Mouse (Mus musculus): Measurements from ENCODE around the gene 4931406P16Rik.

Gene 4931406P16Rik

GRCm38 (mm10) chr7:34242176-34242575 is 71.2 kb downstream of the 4931406P16Rik start:
- no peak for DNase-seq

DNA sequence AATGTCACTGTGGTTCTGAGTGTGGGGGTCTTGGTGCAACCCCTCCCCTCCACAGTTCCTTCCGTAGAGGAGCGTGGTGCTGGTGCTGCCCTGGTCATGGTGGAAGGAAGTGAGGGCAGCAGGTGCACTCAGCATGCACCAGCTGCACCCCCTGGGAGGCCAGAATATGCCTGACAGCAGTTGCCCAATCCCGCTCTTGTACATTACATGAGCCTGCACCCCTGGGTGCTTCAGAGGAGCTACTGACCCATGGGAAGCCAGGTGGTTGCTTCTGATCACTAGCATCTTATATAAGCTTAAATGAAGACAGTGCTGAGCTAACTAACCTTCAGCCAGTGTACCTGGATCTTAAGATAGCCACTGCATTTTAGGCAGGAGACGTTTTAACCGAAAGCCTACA is 75.3 kb downstream of the 4931406P16Rik start:
- DNase-seq = no peak

- DNase-seq = no peak
These were observed 77.7 kb downstream of the 4931406P16Rik start for GRCm38 (mm10) chr7:34235602-34236001.

DNA sequence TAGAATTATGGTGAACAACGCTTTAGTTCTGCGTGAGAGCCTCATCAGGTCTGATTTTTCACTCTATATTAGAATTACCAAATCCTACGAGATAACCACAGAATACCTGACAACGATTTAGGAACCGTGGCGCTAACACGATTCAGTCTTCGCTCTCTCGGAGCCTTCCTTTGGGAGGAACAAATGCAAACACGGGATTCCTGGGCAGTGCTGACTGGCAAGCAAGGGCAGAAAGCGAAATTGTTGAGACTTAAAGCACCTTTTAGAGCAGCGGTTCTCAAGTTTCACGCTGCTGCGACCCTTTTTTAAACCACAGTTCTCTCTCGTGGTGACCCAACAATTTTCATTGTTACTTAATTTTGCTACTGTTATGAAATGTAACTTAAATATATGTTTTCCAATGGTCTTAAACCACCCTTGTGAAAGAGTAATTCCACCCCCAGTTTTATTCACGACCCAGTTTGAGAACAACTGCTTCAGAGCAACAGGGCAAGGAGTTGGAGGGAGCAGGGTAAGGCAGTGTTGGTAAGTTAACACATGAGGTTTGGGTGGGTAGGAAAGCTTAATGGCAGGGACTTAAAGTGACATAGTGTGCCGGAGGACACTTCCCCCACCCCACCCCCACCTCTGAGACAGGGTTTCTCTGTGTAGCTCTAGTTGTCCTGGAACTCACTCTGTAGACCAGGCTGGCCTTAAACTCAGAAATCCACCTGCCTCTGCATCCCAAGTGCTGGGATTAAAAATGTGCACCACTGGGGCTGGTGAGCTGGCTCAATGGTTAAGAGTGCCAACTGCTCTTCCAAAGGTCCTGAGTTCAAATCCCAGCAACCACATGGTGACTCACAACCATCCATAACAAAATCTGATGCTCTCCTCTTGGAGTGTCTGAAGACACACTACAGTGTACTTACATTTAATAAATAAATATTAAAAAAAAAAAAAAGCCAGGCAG is 78.5 kb downstream of the 4931406P16Rik start:
- no peak for DNase-seq

GRCm38 (mm10) chr7:34233909-34234609 is 79.3 kb downstream of the 4931406P16Rik start:
- peak; percentile 100 for DNase-seq

DNA sequence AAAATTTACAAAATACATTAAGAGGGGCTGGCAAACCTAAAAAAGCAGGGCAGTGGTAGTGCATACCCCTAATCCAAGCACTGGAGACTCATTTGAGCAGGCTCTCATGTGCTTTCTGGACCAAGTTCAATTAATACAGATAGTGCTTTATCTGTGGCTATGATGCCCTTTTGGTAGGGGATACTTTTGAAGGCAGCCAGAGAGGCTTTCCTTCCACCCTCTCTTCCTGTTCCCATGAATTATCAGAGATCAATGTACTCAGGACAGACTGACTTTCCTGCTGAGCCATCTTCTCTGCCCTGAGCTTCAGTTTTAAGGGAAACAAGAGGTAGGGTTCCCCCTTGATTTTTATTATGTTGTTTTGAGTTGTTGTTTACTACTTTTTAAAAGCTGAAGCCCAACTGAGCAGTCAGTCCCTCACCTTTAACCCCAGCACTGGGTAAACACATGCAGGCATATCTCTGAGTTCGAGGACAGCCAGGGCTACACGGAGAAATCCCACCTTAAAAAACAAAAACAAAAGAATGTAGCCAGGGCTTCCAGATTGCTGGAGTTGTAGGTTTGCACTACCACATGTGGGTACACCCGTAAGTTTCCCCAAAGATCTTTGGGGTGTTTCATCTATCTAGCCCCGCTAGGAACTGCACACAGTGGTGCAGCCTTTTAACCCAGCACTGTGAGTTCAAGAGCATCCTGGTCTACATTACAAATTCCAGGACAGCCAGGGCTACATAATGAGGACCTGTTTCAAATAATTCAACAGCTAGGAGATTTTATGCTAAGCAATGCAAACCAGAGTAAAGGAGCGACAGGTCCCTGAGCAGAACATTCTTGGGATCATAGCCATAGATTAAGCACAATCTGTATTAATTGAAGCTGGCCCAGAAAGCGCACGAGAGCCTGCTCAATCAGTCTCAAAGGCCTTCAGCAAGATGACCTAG is 80.3 kb downstream of the 4931406P16Rik start:
- DNase-seq = no peak

- peak; percentile 80 to 84 for DNase-seq
These were observed 83.2 kb downstream of the 4931406P16Rik start, which contains the start of gene Gpi1 for GRCm38 (mm10) chr7:34230116-34230515. Gpi1 (minus strand) TSS chr7:34230336.

DNA sequence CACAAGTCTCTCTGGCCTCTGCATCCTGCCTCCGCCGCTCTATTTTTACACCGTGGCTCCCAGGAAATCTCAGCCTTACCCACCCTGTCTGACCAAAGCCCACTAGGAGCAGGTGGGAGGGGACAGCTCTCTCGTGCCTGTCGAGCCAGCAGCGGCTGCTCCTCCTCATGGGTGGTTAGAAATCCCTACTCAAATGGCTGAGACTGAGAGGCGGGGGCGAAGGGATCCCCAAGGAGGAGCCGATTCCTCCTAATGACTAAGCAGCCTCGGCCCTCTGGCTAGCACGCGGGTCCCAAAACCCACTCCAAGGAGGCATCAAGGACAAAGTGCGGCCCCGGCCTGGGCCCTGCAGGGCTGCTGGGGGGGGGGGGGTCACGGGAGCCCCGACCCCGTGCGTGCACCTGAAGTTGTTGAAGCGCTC is 83.7 kb downstream of the 4931406P16Rik start:
- DNase-seq = peak; percentile 40 to 57

GRCm38 (mm10) chr7:34229153-34229552 is 84.2 kb downstream of the 4931406P16Rik start:
- DNase-seq = no peak

DNA sequence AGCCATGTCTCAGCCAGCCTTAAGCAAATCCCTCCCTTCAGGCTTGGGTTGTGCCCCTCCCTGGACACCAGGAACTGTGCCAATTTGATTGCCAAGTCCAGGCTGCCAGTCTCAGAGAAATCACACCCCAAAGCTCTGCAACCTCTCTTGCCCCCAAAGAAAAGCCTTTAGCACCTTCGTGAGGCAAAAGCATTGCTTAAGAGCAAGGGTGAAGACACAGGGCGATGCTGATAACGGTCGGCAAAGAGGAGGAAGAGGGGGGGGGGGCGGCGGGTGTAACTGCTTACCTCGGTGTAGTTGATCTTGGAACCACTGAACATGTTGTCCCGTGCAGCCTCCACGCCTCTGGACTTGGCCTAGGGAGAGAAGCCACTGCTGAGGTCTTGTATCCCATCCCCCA is 84.7 kb downstream of the 4931406P16Rik start:
- DNase-seq = no peak

DNA sequence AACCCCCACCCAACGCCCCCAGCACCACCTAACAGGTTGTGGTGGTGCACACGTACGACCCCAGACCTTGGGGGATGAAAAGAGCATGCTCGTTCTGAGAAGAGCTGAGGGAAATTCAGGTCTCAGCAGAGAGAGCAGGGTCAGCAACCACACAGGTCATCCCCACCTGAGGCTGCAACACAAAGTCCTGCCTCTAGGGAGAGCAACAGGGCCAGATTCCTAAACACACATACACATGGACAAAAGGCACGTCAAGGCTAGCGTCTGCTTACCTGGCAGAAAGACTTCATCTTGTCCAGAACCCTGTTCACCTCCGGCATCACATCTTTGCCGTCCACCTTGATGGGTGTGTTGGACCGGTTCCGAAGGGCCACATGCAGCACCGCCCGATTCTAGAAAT is 86.5 kb downstream of the 4931406P16Rik start:
- no peak for DNase-seq

DNA sequence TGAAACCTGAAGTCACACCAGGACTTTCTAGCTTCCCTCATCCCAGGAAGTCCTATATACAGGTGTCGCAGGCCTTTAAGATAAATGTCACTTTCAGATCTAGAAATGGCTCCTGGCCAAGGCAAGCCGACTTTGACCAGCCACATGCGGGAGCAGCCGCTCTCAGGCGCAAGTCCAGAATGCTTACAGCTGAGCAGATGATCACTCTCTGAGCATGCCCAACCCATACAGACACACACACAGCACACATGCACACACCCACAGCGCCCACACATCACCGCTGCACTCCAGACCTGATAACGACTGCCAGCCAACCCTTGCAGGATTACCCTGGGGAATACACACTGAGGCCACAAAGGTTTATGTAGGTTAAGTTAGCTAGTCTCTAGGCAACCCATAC is 87.3 kb downstream of the 4931406P16Rik start:
- peak; percentile 29 to 35 for DNase-seq

DNA sequence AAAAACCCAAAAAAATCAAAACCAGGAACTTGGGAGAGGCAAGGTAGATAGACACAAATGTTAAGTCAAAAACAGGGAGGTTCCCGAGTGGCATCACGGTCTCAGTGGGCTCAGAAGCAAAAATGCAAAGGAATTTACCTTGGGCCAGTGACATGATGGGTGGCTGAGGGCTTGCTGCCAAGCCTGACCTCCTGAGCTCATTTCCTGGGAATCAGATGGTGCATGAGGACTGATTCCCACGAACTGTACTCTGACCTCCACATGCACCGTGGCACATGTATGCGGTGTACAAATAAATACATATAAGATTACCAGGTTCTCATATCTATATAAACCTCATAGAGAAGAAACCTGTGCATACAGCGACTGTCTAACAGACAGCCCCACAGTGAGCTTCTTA is 89.0 kb downstream of the 4931406P16Rik start:
- DNase-seq = no peak

DNA sequence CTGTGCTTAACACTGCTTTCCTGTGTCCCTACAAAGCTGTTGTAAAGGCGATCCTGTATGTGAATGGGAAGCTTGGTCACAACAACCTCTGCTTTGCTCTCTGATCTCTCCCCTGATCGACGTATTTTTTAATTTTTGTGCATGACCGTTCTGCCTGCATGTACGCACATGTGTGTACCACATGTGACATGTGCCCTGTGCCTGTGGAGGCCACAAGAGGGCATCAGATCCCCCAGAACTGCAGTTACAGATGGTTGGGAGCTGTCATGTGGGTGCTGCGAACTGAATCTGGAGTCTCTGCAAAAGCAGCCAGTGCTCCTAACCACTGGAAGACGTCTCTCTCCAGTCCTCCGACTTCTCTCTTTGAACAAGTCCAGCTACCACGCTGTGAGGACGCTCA is 91.0 kb downstream of the 4931406P16Rik start:
- no peak for DNase-seq

- no peak for DNase-seq
These were observed 91.6 kb downstream of the 4931406P16Rik start for GRCm38 (mm10) chr7:34221594-34222250.

GRCm38 (mm10) chr7:34218496-34218895 is 94.9 kb downstream of the 4931406P16Rik start:
- DNase-seq = no peak

DNA sequence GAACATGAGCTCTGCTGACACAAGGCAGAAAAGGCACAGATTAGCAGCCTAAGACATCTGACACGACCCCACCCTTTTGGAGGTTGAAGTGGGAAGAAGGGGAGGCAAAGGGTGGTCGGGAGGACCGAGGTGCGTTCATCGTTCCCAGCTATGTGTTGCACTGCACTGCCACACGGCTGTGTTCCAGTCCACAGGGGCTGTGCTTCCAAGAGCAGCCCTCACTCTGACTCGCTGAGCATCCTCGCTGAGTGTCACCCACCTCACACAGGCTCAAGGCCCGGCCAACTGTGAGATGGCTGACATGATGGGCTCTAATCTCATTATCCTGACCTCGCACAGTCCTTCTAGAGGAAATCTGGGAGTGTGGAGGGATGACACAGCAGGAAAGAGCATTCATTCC is 96.9 kb downstream of the 4931406P16Rik start:
- DNase-seq = no peak

- DNase-seq = no peak
These were observed 97.9 kb downstream of the 4931406P16Rik start for GRCm38 (mm10) chr7:34215481-34215880.

- DNase-seq = no peak
These were observed 98.7 kb downstream of the 4931406P16Rik start for GRCm38 (mm10) chr7:34214644-34215043.

GRCm38 (mm10) chr7:34213281-34213680 is 100.1 kb downstream of the 4931406P16Rik start:
- DNase-seq = no peak

DNA sequence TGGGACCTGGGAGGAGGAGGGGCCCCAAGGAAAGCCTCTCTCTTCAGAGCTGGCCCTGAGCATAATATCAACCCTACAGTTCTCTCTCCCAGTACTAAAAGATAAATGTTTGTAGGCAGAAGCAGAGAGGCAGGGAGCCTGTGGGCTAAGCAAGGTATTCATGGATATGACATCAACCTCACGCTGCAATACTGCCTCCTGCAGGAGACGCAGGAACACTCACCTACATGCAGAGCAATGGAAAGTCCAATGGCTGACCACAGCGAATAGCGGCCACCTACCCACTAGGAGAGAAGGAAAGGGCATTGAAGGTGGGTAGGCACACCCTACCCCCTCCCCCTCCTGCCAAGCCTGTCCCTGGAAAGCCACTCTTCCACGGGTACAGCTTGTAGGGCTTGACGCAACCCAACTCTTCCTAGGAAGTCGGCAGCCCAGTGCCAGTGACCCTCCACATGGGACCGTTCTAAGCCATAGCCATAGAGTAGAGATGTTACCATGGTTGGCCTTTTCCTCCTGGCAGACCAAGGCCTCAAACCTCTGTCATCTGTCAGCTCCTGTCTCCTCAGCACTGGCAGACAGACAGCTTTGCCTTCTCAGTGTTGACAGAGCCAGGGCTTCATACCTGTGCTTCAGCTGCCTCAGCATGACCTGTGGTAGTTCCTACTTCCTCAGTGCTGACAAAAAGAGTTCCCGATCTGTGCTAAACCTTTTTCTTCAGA is 105.2 kb downstream of the 4931406P16Rik start:
- DNase-seq = no peak

All from kidney, adult 8-10 months (tissue).